Mouse (Mus musculus): ENCODE data around the gene Hipk3. TPM values are rescaled to one million over a fixed set of nuclear protein-coding genes. Genes with fewer than 3 reads are reported as not detected.

The Hipk3 gene
- polyA plus RNA-seq, 1 experiment: 19.1 TPM

DNA sequence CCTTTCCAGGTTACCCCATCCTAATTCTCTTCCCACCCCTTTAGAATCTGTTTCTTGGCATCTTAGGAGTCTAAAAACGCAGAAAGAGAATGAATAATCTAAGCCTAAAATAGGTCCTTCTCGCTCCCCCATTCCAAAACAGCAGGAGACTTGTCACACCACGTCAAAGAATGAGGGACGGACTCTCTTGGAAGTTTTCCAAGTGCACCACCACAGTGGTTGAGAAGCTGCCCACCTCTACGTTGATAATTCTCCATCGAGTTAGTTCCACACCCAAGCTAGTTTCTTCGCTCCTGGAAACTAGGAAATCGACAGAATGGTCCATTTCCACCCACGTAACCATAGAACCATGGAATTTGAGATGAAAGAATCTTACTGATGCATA is 547 bp upstream of the Hipk3 start:
- peak; percentile 59 for DNase-seq (ENCODE audit: low read depth)
- TF ChIP-seq CTCF (IDR thresholded peaks at IDR 0.05; ENCODE audit: borderline replicate concordance, extremely low read depth, insufficient read depth, insufficient read length): no peak
- no peak for TF ChIP-seq POLR2A (IDR thresholded peaks at IDR 0.05; ENCODE audit: borderline replicate concordance, extremely low read depth, insufficient read depth, insufficient read length, poor library complexity, severe bottlenecking)

DNA sequence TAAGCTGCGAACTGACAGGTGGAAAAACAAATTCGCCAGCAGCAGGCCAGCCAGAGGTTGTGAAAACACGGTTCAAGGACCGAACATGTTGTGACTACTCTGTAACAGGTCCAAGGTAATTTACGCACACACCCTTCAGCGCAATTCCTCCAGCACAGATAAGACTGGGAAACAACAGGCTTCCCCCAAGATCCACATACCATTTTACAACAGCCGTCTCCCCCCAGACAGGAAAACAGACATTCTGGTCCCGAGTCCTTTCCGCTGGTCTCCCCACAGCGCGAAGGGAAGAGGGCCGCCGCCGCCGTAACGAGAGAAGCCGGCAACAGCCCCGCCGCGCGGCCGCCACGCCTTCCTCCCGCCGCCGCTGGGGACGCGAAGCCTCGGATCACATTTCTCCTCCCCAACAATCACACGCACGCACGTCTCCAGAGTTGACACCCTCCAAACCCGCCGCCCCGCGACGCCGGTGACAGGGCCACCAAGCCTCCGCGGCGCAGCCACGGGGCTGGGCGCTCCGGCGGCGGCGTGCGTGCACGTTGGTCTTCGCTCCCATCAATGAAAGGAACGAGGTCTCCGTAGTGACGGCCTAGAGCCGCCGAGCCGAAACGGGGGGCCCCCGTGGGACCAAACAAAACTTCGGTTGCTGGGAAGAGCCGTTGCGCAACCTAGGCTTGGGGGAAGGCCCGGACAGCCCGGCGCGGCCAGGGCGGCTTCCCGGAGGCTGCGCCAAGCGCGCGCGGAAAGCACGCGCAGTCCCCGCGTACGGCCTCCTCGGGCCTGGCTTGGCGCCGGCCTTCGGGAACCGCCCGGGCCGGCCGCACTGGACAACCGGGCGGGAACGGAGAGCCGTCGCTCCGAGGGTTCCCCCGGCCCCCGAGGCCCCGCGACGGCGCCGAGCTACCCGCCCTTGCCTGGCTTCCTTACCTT is 960 bp downstream of the Hipk3 start:
- DNase-seq (ENCODE audit: low read depth): peak; percentile 91
- peak; percentile 13; the same call in 1 of the 2 replicates for TF ChIP-seq CTCF (IDR thresholded peaks at IDR 0.05; ENCODE audit: borderline replicate concordance, extremely low read depth, insufficient read depth, insufficient read length)
- TF ChIP-seq POLR2A (IDR thresholded peaks at IDR 0.05; ENCODE audit: borderline replicate concordance, extremely low read depth, insufficient read depth, insufficient read length, poor library complexity, severe bottlenecking): peak; percentile 59; the same call in 1 of the 2 replicates

DNA sequence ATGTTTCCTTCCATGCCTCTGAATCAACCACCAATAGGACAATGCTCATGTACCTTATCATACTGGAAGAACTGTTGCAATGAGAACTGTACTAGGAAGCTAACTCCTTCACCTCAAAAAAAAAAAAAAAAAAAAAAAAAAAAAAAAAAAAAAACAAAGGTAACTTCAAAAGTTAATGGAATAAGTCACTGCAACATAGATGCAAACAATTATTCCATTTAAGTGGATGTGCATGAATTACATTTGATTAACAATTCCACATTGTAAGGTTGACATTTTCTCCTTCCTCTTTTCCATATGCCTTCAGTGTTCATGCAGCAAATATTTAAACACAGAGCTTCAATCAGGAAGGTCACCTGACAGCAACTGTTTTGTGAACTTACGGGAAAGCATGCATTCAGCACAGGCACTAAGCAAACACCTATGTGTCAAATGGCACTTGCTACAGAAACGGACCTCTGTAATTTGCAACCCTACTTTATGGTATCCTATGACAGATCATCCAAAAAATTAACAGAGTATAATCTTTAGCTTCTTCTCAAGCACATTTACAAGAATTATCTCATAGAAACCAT is 2.9 kb downstream of the Hipk3 start:
- DNase-seq (ENCODE audit: low read depth): no peak

GRCm38 (mm10) chr2:104490761-104491160 is 3.5 kb downstream of the Hipk3 start:
- no peak for DNase-seq (ENCODE audit: low read depth)
- TF ChIP-seq CTCF (IDR thresholded peaks at IDR 0.05; ENCODE audit: borderline replicate concordance, extremely low read depth, insufficient read depth, insufficient read length): no peak
- TF ChIP-seq POLR2A (IDR thresholded peaks at IDR 0.05; ENCODE audit: borderline replicate concordance, extremely low read depth, insufficient read depth, insufficient read length, poor library complexity, severe bottlenecking): no peak

More for the DNA sequence above, 2.9 kb downstream of the Hipk3 start:
- no peak for TF ChIP-seq CTCF (IDR thresholded peaks at IDR 0.05; ENCODE audit: borderline replicate concordance, extremely low read depth, insufficient read depth, insufficient read length)
- TF ChIP-seq POLR2A (IDR thresholded peaks at IDR 0.05; ENCODE audit: borderline replicate concordance, extremely low read depth, insufficient read depth, insufficient read length, poor library complexity, severe bottlenecking): no peak

DNA sequence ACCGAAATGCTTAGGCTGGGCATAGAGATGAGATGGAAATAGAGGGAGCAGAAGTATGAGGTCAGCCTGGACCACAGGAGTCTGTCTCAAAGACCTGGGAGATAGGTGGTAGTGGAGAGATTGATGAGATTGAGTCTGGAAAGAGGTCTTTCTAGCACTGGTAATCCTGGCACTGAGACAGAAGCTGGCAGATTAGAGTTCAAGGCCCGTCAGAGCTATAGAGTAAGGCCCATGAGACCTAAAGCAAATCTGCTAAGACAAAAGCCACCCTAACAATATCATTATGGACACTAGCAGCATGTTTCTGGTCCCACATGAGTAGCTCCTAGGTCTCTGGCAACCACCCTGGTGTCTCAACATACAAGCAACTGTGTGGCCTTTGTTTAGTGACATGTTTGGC is 4.4 kb downstream of the Hipk3 start:
- DNase-seq (ENCODE audit: low read depth): no peak
- TF ChIP-seq POLR2A (IDR thresholded peaks at IDR 0.05; ENCODE audit: borderline replicate concordance, extremely low read depth, insufficient read depth, insufficient read length, poor library complexity, severe bottlenecking): no peak

DNA sequence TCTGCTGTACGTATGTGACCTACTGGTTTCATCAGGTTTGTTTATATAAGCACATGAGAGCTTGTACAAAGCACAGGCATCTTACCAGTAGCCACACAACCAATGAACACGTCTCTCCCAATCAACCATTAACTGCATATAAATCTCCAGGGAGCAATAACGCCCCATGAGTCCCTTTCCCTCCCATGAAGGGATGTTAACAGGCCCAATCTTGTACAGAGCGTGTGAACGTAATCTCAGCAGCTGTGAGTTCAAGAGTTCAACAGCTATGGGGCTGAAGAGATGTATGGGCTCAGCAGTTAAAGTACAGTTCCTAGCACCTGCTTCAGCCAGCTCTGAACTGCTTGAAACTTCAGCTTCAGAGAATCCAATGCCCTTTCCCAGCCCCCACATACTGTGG is 9.8 kb downstream of the Hipk3 start:
- TF ChIP-seq CTCF (IDR thresholded peaks at IDR 0.05; ENCODE audit: borderline replicate concordance, extremely low read depth, insufficient read depth, insufficient read length): no peak
- TF ChIP-seq POLR2A (IDR thresholded peaks at IDR 0.05; ENCODE audit: borderline replicate concordance, extremely low read depth, insufficient read depth, insufficient read length, poor library complexity, severe bottlenecking): no peak
- no peak for DNase-seq (ENCODE audit: low read depth)

DNA sequence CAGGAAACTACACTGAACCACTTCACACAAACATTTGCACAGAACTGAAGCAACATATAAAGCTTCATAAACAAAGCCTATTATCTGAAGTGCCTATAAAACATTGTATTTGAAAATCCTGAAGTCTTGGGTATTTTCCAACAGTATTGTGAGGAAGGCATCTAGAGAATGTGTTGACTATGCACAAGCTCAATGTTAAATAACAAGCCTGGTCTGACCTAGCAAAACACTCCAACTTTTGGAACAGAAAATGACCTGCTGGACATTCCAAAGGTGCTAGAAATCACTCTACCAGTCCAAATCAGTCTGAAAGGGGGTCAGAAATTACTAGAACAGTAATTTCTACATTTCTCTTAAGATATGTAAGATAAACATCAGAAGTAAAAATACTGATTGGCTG is 12.1 kb downstream of the Hipk3 start:
- no peak for DNase-seq (ENCODE audit: low read depth)
- TF ChIP-seq CTCF (IDR thresholded peaks at IDR 0.05; ENCODE audit: borderline replicate concordance, extremely low read depth, insufficient read depth, insufficient read length) (no peak), POLR2A (IDR thresholded peaks at IDR 0.05; ENCODE audit: borderline replicate concordance, extremely low read depth, insufficient read depth, insufficient read length, poor library complexity, severe bottlenecking) (no peak)

GRCm38 (mm10) chr2:104479054-104479453 is 15.2 kb downstream of the Hipk3 start:
- TF ChIP-seq POLR2A (IDR thresholded peaks at IDR 0.05; ENCODE audit: borderline replicate concordance, extremely low read depth, insufficient read depth, insufficient read length, poor library complexity, severe bottlenecking) (no peak), CTCF (IDR thresholded peaks at IDR 0.05; ENCODE audit: borderline replicate concordance, extremely low read depth, insufficient read depth, insufficient read length) (no peak)
- no peak for DNase-seq (ENCODE audit: low read depth)

- no peak for TF ChIP-seq POLR2A (IDR thresholded peaks at IDR 0.05; ENCODE audit: borderline replicate concordance, extremely low read depth, insufficient read depth, insufficient read length, poor library complexity, severe bottlenecking)
- no peak for TF ChIP-seq CTCF (IDR thresholded peaks at IDR 0.05; ENCODE audit: borderline replicate concordance, extremely low read depth, insufficient read depth, insufficient read length)
- no peak for DNase-seq (ENCODE audit: low read depth)
Observed at GRCm38 (mm10) chr2:104477398-104478015, 16.7 kb downstream of the Hipk3 start.

- DNase-seq (ENCODE audit: low read depth): no peak
Observed at GRCm38 (mm10) chr2:104472056-104472455, 22.2 kb downstream of the Hipk3 start.

GRCm38 (mm10) chr2:104471161-104471560 is 23.1 kb downstream of the Hipk3 start:
- TF ChIP-seq CTCF (IDR thresholded peaks at IDR 0.05; ENCODE audit: borderline replicate concordance, extremely low read depth, insufficient read depth, insufficient read length) (no peak), POLR2A (IDR thresholded peaks at IDR 0.05; ENCODE audit: borderline replicate concordance, extremely low read depth, insufficient read depth, insufficient read length, poor library complexity, severe bottlenecking) (no peak)
- no peak for DNase-seq (ENCODE audit: low read depth)

More at GRCm38 (mm10) chr2:104472056-104472455, 22.2 kb downstream of the Hipk3 start:
- no peak for TF ChIP-seq POLR2A (IDR thresholded peaks at IDR 0.05; ENCODE audit: borderline replicate concordance, extremely low read depth, insufficient read depth, insufficient read length, poor library complexity, severe bottlenecking)
- no peak for TF ChIP-seq CTCF (IDR thresholded peaks at IDR 0.05; ENCODE audit: borderline replicate concordance, extremely low read depth, insufficient read depth, insufficient read length)

All from brain, embryonic 14.5 days (tissue).